Mouse (Mus musculus): ENCODE data around the gene Mindy4b-ps. TPM values are rescaled to one million over a fixed set of nuclear protein-coding genes. Genes with fewer than 3 reads are reported as not detected.

Gene Mindy4b-ps
- polyA plus RNA-seq, 1 experiment from 2014 or later, result not detected

DNA sequence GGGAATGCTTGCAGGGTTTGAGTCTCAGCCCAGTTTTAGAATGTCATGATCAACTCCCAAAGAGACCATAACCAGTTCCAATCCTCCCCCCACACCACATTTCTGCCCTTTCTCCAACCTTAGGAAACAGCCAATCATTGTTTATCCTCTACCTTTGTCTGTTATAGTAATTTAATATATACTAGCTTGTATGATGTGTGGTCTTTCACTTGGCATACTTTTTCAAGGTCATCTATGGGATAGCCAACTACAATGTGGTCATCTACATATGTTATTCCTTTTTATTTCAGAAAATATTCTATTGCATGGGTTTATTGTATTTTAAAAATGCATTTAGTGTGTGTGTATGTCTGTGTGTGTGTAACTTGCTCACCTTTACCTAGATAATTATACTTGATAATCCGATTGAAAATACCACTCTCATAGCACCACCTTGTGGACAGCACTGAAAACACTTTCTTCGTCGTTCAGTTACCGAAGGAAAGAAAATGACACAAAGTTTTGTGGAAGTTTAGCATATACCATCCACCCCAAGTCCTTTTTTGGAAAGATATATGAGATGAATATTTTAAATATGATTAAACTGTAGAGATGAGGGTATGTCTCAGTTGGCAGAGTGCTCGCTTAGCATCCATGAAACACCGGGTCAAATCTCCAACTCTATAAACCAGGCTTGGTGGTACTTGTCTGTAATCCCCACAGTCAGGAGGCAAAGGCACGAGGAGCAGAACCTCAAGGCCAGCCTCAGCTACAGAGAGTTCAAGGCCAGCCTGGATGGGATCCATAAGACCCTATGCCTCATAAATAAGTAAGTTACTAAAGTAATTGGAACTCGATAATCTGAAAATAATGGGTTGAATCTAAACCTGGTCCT, 37.7 kb downstream of the Mindy4b-ps start:
- Histone ChIP-seq H3K36me3 (no peaks in the 10 kb centered on the region), H3K9me3 (replicated peaks) (no peaks in the 10 kb centered on the region), H3K27ac (no peak overlapping the region), H3K9ac (no peak overlapping the region), H3K27me3 (no peaks in the 10 kb centered on the region), H3K4me3 (replicated peaks) (no peak overlapping the region), H3K4me1 (replicated peaks) (no peaks in the 10 kb centered on the region), H3K4me2 (no peak overlapping the region)
- 26% methylated on average over 8 of the region's 8 CpGs for WGBS (ENCODE audit: insufficient replicate concordance)
- ATAC-seq (ENCODE audit: low read depth) (no peak), DNase-seq (no peak)

DNA sequence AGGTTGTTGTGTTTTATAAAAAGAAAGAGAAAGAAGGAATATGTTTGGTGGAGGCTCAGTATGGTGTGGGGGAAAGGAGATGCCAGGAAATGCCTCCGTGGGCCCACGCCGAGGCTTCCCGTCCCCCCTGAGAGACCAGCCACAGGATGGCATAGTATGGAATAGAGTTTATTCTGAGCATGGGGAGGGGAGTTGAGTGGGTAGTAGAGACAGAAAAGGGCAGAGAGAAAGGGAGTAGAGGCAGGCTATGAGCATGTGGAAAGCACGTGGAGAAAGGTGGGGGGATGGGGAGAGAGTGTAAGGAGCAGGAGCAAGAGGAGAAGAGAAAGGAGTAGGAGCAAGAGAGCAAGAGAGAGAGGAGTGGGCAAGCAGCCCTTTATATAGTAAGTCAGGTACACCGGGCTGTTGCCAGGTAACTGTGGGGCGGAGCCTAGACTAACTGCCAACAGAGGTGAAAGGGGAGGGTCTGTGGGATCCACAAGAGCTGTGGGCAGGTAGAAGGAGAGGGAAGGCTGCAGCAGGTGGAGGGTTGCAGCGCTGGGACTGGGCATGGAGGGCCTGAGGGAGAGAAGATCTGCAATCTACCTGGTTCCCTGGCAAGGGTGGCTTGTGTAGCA, 38.4 kb downstream of the Mindy4b-ps start:
- Histone ChIP-seq H3K27me3 (no peaks in the 10 kb centered on the region), H3K4me2 (no peak overlapping the region), H3K4me1 (replicated peaks) (no peaks in the 10 kb centered on the region), H3K9me3 (replicated peaks) (no peaks in the 10 kb centered on the region), H3K36me3 (no peaks in the 10 kb centered on the region), H3K4me3 (replicated peaks) (no peak overlapping the region), H3K27ac (no peak overlapping the region), H3K9ac (no peak overlapping the region)
- 48% methylated on average over 8 of the region's 8 CpGs for WGBS (ENCODE audit: insufficient replicate concordance)
- DNase-seq (no peak), ATAC-seq (ENCODE audit: low read depth) (no peak)

DNA sequence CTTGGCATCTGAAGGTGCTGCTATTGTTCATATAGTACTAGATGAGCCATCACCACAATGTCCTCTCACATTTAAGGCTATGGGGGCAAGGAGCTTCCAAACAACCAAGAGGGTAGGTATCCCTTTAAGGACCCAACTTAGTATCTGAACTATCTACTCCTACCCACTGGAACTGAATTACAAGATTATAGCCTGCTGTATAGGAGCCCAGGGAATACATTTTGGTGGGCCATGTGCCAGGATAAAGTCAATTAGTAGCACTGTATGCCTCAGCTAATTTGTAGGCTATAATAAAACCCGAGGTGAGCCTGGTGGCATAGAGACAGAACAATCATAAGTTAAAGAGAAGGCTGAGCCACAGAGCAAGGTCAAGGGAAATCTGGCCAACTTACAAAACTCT, 65.7 kb downstream of the Mindy4b-ps start:
- H3K27ac ChIP-seq, result no peak overlapping the region
- H3K4me2 ChIP-seq, result no peak overlapping the region
- H3K4me3 ChIP-seq (replicated peaks), result no peak overlapping the region
- no peaks in the 10 kb centered on the region for H3K27me3 ChIP-seq
- no peaks in the 10 kb centered on the region for H3K4me1 ChIP-seq (replicated peaks)
- no peak overlapping the region for H3K9ac ChIP-seq
- H3K36me3 ChIP-seq, result no peaks in the 10 kb centered on the region
- no peaks in the 10 kb centered on the region for H3K9me3 ChIP-seq (replicated peaks)
- ATAC-seq (ENCODE audit: low read depth), result no peak
- DNase-seq, result no peak
- 45% methylated on average over 1 of the region's 1 CpGs for WGBS (ENCODE audit: insufficient replicate concordance)

DNA sequence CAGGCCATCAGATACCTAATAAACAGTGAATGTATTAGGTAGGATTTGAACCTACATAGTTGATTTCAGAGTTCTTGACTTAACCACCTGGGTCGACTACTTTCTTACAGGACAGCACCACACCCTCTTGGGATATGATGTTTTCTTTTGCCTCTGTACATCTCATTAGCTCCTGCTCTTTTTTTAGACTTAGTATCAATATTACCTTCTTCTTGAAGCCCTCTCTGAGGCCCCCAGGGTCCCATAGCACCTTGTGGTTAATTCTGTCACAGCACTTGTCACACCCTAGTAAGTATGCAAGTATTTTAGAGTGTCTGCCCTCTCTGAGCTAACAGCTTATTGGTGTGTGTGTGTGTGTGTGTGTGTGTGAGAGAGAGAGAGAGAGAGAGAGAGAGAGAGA, 66.3 kb downstream of the Mindy4b-ps start:
- Histone ChIP-seq H3K4me3 (replicated peaks) (no peak overlapping the region), H3K9me3 (replicated peaks) (no peaks in the 10 kb centered on the region), H3K4me2 (no peak overlapping the region), H3K36me3 (no peaks in the 10 kb centered on the region), H3K27me3 (no peaks in the 10 kb centered on the region), H3K9ac (no peak overlapping the region), H3K4me1 (replicated peaks) (no peaks in the 10 kb centered on the region), H3K27ac (no peak overlapping the region)
- 48% methylated on average over 1 of the region's 1 CpGs for WGBS (ENCODE audit: insufficient replicate concordance)
- ATAC-seq (ENCODE audit: low read depth) (no peak), DNase-seq (no peak)

DNA sequence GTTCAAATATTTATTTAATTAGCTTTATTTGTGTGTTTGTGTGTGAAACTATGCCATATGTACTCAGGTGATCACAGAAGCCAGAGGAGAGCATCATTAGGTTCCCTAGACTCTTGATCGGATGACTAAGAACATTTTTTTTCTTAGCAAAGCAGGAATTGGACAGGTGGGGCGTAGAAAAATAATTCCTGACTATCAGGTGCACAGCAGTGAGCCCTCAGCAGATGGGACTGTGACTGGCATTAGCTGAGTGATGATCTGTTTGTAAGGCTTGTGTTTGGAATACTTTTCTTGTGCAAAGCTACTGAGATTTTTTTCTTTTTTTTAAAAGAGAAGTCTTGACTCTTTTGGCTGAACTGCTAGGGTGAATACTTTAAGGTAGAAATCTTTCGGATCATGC, 67.8 kb downstream of the Mindy4b-ps start:
- H3K27me3 ChIP-seq, result no peaks in the 10 kb centered on the region
- no peak for DNase-seq
- 55% methylated on average over 3 of the region's 3 CpGs for WGBS (ENCODE audit: insufficient replicate concordance)

DNA sequence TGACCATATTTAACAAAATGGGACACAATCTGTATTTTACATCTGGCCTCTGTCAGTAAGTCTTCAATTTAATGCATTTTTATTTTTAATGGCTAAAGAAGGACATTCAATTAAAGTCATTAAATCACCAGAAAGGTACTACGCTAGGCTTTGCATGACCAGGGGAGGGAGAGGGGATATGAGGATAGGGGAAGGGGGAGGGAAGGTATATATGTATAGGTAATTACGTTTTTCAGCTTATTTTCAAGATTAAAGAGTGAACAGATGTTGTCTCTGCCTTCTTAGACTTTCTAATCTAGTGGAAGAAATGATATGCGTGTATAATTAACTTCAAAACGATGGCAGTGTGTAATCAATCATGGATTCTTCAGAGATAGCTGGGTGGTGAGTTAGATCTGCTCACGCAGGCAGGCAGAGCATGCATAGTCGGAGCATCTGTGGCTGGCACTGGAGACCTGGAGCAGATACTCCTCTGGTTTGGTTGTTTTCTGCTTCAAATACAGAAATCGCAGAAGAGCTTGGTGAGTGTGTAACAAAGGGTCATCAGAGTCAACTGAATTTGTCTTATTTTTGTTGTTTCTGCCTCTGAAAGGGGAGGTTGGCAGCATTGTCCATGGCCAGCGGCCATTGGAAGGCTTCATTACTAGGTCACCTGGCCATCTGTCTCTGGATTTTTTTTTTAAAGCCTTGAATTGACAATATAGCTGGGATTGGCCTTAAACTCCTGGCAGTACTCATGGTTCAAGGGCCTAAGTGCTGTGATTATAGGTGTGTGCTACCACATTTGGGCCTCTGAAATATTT, 70.1 kb downstream of the Mindy4b-ps start:
- Histone ChIP-seq H3K36me3 (no peaks in the 10 kb centered on the region), H3K9me3 (replicated peaks) (no peaks in the 10 kb centered on the region), H3K4me1 (replicated peaks) (no peaks in the 10 kb centered on the region; the same call in 1 of the 2 replicates), H3K27me3 (no peaks in the 10 kb centered on the region), H3K27ac (no peak overlapping the region), H3K4me3 (replicated peaks) (no peak overlapping the region), H3K4me2 (no peak overlapping the region), H3K9ac (no peak overlapping the region)
- ATAC-seq (ENCODE audit: low read depth) (no peak), DNase-seq (no peak)
- 54% methylated on average over 8 of the region's 8 CpGs for WGBS (ENCODE audit: insufficient replicate concordance)

More for the DNA sequence above, 67.8 kb downstream of the Mindy4b-ps start:
- Histone ChIP-seq H3K4me2 (no peak overlapping the region), H3K27ac (no peak overlapping the region), H3K9ac (no peak overlapping the region), H3K4me1 (replicated peaks) (no peaks in the 10 kb centered on the region), H3K4me3 (replicated peaks) (no peak overlapping the region), H3K36me3 (no peaks in the 10 kb centered on the region), H3K9me3 (replicated peaks) (no peaks in the 10 kb centered on the region)
- ATAC-seq (ENCODE audit: low read depth), result no peak

DNA sequence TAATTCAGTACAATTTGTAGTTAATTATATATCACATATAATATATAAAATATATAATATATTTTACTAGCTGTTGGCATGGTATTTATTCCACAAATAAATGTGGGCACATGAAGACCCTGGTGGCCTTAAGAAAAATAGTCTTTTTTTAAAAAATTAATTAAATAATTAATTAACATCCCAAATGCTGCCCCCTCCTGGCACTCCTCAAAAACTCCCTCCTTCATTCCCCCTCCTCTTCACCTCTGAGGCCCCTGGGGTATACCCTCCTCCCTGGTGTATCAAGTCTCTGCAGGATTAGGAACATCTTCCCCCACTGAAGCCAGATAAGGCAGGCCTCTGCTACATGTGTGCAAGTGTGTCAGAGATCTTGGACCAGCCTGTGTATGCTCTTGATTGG, 73.4 kb downstream of the Mindy4b-ps start:
- H3K9me3 ChIP-seq (replicated peaks), result no peaks in the 10 kb centered on the region
- ATAC-seq (ENCODE audit: low read depth), result no peak

DNA sequence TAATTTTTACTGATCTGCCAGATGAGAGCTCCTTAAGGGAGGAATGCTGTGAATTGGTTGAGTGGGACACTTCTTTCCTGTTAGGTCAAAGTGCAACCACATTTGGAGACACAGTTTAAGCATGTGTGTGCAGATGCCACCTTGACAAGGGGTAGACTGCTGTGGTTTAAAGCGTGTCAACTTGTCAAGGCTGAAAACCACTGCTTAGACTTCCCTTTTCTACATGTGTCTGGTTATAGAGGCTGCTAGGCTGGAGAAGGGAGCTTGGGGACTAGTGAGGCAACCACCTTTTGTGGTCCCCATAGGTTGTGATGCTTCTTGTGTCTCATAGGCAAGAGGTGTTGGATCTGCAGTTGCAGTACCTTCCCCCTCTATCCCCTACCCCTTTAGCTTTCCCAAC, 74.2 kb downstream of the Mindy4b-ps start:
- no peak overlapping the region for H3K9ac ChIP-seq
- ATAC-seq (ENCODE audit: low read depth), result no peak

More for the DNA sequence above, 73.4 kb downstream of the Mindy4b-ps start:
- H3K4me3 ChIP-seq (replicated peaks), result no peak overlapping the region
- no peaks in the 10 kb centered on the region for H3K36me3 ChIP-seq
- H3K27ac ChIP-seq, result no peak overlapping the region
- no peaks in the 10 kb centered on the region for H3K27me3 ChIP-seq
- no peaks in the 10 kb centered on the region; the same call in 1 of the 2 replicates for H3K4me1 ChIP-seq (replicated peaks)
- no peak overlapping the region for H3K9ac ChIP-seq
- DNase-seq, result no peak
- no peak overlapping the region for H3K4me2 ChIP-seq

DNA sequence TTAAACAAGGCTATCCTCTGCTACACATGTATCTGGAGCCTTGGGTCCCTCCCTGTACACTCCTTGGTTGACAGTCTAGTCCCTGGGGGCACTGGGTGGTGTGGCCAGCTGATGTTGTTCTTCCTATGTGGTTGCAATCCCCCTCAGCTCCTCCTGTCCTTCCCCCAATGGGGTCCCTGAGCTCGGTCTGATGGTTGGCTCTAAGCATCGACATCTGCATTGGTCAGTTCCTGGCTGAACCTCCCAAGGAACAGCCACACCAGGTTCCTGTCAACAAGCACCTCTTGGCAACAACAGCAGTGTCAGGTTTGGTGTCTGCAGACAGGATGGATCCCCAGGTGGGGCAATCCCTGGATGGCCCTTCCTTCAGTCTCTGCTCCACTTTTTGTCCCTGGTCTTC, 82.6 kb downstream of the Mindy4b-ps start:
- H3K27ac ChIP-seq, result no peak overlapping the region
- H3K36me3 ChIP-seq, result no peaks in the 10 kb centered on the region
- WGBS (ENCODE audit: insufficient replicate concordance), result 49% methylated on average over 2 of the region's 2 CpGs
- no peaks in the 10 kb centered on the region for H3K4me1 ChIP-seq (replicated peaks)
- no peak overlapping the region for H3K4me3 ChIP-seq (replicated peaks)
- no peak for ATAC-seq (ENCODE audit: low read depth)
- H3K9ac ChIP-seq, result no peak overlapping the region
- no peaks in the 10 kb centered on the region for H3K9me3 ChIP-seq (replicated peaks)
- no peaks in the 10 kb centered on the region for H3K27me3 ChIP-seq
- no peak for DNase-seq
- H3K4me2 ChIP-seq, result no peak overlapping the region

More for the DNA sequence above, 74.2 kb downstream of the Mindy4b-ps start:
- Histone ChIP-seq H3K36me3 (no peaks in the 10 kb centered on the region), H3K27me3 (no peaks in the 10 kb centered on the region), H3K27ac (no peak overlapping the region), H3K9me3 (replicated peaks) (no peaks in the 10 kb centered on the region), H3K4me1 (replicated peaks) (no peaks in the 10 kb centered on the region; the same call in 1 of the 2 replicates), H3K4me2 (no peak overlapping the region), H3K4me3 (replicated peaks) (no peak overlapping the region)
- DNase-seq, result no peak
- 13% methylated on average over 1 of the region's 1 CpGs for WGBS (ENCODE audit: insufficient replicate concordance)
